Mouse (Mus musculus): ENCODE data around the gene Il17rb. TPM values are rescaled to one million over a fixed set of nuclear protein-coding genes. Genes with fewer than 3 reads are reported as not detected.

Gene Il17rb
- polyA plus RNA-seq, 1 experiment from 2014 or later: 0.96 TPM

Small RNA genes lying within 50 kb of the gene (microRNA-seq; reads per million reads assigned to microRNA genes)
- gene Mir6947: not detected

Other genes with a start within 250 kb of the Il17rb start
- gene Selenok, start 40.6 kb downstream of the Il17rb start, polyA plus RNA-seq (2015; fragmentation: Nextera tagmentation; extraction: Ambion mirVana): 281 and 325 TPM in 2 replicates
- gene Actr8, start 30.6 kb downstream of the Il17rb start, polyA plus RNA-seq (2015; fragmentation: Nextera tagmentation; extraction: Ambion mirVana): 51.6 and 60.4 TPM in 2 replicates
- gene Chdh, start 127 bp upstream of the Il17rb start, polyA plus RNA-seq (2015; fragmentation: Nextera tagmentation; extraction: Ambion mirVana): 0.71 and 1.2 TPM in 2 replicates

Data from stomach, embryonic 15.5 days (tissue).